Mouse (Mus musculus) brain, embryonic 14.5 days (tissue): ENCODE data around the gene Rgs7. TPM values are rescaled to one million over a fixed set of nuclear protein-coding genes. Genes with fewer than 3 reads are reported as not detected.

Source experiments
- DNase-seq: peaks from one replicate; pipeline ENCODE4 v3.0.0-alpha.2; 2011; ENCODE audit warnings: low read depth
- CTCF ChIP-seq: fragments of 200-500 bp; IDR thresholded peaks from 2 replicates; pipeline ENCODE4 v1.5.1; 2012; ENCODE audit warnings: inconsistent platforms, mild to moderate bottlenecking, moderate library complexity, borderline replicate concordance; ENCODE audit not compliant: insufficient read depth, insufficient read length; ENCODE audit errors: extremely low read depth
- POLR2A ChIP-seq: fragments of 200-500 bp; IDR thresholded peaks from 2 replicates; pipeline ENCODE4 v1.6.1; 2012; ENCODE audit warnings: mild to moderate bottlenecking, inconsistent platforms, borderline replicate concordance; ENCODE audit not compliant: poor library complexity, insufficient read depth, insufficient read length, severe bottlenecking; ENCODE audit errors: extremely low read depth
- polyA plus RNA-seq: library from polyadenylated mRNA; depleted of rRNA; stranded (reverse); fragments of >200 nt; gene quantifications from 2 replicates; pipeline ENCODE4 v1.2.3, GENCODE M21; 2012

Rgs7 gene
- polyA plus RNA-seq, 1 experiment: 22.5 TPM

DNA sequence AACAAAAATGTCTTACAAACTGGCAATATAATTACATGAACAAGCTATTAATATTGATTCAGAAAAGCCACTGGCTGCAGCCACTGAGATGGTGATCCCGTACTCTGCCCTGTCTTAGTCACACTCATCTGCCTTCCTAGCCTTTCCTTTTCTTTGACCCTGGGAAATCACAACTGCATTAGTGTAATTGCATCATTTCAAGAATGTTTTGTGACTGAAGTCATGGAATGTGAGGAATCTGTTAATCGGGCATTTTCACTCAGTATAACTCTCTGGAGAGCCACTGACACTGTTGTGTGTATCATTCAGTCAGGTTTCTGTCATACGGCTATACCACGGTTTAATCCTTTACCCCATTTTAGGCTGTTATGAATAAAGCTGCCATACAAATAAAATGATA, 156.1 kb downstream of the Rgs7 start:
- TF ChIP-seq CTCF (no peak), POLR2A (no peak)
- DNase-seq: no peak

DNA sequence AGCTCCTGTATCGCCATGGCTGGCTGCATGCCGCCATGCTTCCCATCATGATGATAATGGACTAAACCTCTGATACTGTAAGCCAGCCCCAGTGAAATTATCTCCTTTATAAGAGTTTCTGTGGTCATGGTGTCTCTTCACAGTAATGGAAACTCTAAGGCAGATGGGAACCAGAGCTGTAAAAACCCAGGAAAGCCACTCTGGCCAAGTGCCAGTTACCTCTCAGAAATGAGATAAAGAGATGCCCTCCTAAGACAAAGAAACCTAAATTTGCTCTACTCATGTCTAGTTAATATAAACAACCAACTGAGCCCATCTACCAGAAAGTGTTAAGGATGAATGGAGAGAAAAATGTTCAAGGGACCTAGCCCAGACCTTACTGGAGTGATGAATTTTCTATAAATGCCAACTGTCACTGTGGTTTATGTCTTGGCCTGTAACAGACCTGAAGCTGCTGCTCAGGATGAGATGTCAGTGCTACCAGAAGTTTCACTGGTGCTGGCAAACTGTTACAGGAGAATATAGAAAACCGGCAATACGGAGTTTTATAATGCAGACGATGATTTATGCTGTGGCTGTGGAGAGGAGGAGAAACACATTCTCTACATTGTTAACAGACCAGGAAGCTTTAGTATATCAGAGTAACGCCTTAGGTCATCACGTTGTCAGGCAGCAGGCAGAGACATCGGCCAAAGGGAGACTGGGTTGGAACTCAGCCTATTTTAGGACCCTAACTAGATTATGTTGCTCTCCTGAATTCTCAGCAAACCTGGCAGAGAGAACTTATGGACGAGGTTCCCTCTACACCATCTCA, 159.1 kb downstream of the Rgs7 start:
- DNase-seq: no peak
- no peak for TF ChIP-seq POLR2A
- no peak for TF ChIP-seq CTCF

DNA sequence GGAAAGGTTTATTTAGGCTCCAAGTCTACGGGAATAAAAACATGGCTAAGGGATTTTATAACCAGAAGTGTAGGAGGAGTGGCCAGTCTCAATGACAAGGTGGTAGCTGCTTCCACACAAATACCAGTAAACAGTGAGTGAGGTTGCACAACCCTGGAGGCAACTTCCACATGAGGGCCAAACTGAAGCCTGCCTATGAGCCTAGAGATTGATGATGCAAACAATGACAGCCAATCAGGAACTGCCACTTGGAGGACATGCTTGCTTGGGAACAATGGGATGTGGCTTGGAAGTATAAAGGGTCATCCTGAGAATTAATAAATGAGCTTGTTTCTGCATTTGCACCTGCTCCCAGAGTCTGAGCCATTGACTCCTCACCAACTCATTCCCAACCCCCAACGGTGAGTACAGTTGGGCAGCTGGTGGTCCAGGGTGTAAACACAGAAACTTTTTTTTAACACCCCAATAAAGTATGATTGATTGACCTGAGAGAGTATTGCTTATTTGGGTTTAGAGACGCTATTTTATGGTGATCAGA, 162.3 kb downstream of the Rgs7 start:
- TF ChIP-seq POLR2A (no peak), CTCF (no peak)
- DNase-seq: no peak

DNA sequence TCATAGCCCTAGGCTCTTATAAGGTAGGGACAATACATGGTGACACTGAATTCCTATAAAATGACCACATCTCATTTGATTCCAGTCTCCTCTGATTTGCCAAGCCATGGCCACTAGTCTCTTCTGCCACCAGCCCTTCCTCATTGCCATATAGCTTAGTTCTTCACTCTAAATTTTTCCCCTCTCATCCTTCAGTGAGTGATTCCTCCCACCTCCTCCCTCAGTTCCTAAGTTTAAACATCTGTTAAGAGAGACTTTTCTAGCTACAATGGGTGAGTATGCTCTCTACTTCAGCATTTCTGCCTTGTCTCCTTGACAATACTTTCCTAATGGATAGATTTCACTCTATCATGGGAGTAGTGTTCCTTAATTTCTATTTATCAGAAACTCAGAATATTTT, 169.5 kb downstream of the Rgs7 start:
- TF ChIP-seq POLR2A (no peak), CTCF (no peak)
- no peak for DNase-seq

DNA sequence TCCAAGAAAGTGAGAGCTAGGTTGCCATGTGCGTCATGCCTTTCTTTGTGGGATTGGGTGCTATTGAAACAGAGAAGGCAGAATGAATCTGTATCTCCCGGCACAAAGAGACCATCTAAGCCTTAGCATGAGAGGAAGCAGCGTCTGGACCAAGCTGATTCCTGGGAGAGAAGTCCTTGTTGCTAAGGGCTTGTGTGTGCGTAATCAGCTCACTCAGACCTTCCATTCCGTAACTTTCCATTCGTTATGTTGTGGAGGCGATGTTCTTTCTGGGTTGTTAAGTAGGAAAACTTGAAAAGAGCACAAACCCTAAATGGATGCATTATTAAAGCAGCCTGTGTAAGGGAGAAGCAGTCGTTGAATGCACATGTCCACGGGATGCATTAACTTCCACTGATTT, 173.1 kb downstream of the Rgs7 start:
- no peak for TF ChIP-seq CTCF
- TF ChIP-seq POLR2A: no peak
- DNase-seq: peak; percentile 46

DNA sequence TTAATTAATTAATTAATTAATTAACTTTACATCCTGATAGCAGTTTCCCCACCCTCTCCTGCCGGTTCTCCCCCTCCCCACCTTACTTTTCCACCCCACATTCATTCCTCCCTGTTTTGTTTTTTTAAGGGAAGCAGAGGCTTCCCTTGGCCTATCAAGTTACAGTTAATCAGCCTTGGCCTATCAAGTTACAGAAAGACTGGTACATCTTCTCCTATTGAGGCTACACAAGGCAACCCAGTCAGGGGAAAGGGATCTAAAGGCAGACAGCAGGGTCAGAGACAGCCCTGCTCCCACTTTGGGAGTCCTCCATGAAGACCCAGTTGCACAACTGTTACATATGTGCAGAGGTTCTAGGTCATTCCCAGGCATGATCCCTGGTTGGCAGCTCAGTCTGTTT, 175.0 kb downstream of the Rgs7 start:
- TF ChIP-seq POLR2A: no peak

DNA sequence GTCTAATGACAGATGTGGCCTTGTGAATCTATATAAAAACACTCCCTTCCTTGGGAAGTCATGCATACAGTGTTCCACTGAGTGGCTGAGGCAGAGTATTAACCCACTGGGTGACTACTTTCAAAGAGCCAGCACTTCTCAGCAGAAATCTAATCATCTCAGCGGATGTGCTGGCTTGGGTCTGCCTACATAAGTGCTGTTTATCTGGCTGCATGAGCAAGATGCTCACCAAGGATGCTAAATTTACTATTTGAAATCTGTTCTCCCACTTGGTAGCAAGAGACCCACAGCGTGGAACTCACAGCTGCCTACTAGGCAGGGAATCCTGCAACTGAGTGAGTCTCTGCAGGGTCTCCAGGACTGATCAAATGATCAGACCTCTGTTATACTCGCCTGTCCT, 184.7 kb downstream of the Rgs7 start:
- peak; percentile 32 for DNase-seq
- TF ChIP-seq POLR2A (no peak), CTCF (no peak)

More for the DNA sequence above, 175.0 kb downstream of the Rgs7 start:
- no peak for DNase-seq

DNA sequence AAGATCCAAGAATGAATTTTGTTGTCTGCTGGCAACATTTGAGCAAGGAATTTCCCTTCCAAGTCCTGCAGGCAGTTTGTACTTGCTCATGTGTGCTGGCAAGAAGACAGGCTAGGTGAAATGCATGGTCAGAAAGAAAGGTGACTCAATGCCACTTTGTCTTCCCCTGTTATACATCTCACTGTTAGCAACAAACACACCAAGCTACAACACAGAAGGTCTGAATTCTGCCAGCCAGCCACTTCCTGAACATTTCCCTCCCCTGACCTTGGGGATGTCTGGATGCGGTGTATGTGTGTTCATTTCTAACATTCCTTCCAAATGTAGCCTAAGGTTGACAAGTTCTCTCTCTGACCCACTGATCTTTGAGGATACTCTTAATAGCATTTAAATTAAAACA, 191.4 kb downstream of the Rgs7 start:
- DNase-seq: peak; percentile 50
- TF ChIP-seq CTCF (no peak), POLR2A (no peak)

DNA sequence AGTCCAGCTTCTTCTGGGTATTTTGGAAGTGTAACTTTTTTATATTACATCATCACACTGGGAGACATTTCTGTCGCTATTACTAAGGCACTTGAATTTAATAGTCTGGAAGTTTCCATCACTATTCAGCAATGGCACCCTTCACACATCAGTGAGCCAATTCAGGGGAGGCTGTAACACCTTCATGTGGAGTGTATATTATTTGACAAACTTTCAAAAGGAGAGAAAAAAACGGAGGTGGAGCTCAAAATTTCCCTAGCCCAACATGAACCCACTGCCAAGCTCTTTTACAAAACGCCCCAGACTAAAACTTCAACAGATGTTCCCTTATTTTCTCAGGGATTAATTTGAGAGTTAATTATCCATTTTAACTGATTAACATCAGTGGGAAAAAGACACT, 191.9 kb downstream of the Rgs7 start:
- DNase-seq: peak; percentile 65
- TF ChIP-seq CTCF (no peak), POLR2A (no peak)

DNA sequence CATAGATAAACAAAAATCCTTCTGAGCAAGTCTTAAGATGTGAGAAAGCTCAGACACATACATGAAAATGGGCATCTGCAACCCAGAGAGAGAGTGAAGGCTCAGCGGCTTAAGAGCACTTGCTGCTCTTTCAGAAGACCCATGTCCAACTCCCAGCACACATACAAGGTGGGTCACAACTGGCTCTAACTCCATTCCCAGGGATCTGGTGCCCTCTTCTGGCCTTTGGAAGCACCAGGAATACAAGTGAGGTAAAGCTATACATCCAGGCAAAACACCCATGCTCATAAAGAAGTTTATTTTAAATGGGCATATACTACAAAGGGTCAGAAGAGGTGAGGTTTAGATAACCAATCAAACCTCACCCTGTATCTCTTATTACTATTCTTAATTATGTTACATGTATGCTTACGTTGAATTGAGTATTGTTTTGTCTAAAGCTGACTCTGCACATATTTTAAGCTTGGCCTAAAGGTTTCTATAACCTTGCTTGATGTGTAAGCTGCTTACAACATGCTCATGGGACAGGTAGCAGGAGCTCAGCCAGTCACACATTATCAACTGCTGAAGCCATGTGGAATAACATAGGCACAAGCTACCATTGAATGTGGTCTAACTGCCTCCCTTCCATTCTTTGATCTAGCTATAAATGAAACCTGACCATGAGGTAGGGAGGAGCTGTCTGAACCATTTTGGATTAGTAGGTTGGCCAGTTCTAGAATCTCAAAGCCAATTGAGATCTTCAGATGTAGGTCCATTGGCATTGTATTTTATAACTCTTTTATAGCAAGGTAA, 192.5 kb downstream of the Rgs7 start:
- peak; percentile 28 for DNase-seq
- no peak for TF ChIP-seq POLR2A
- TF ChIP-seq CTCF: peak; percentile 12; the same call in 1 of the 2 replicates

DNA sequence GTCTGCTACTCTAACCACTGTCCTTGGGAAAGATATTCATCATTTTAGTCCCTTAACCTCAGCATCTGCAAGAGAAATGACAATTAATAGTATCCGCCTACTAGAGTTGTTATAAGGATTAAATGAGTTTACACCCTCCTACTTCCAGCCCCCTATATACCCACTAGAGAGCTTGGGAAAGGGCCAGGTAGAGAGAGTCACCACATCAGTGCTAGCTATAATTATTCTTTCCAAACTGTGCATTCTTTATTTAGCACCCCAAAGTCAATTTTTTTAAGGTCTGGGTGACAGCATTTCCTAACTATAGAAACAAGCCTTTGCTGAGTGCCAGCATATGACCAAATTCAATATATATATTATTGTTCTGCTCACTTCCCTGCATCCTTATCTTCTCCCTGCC, 195.4 kb downstream of the Rgs7 start:
- TF ChIP-seq CTCF (no peak), POLR2A (no peak)
- DNase-seq: no peak
